In genomic region chr9:23693442-23693829, GRCm38 (mm10) we compare ENCODE assay signal across 23 mouse cellular contexts.
DNase-seq lines count a peak whose midpoint lies in the region; ATAC-seq and TF ChIP-seq lines count a peak whose summit lies in the region.
"Had no signal": no experiment of that assay in that cellular context is flagged by ENCODE, and none has a peak within 500 bp of the region (broad histone marks: within the 10 kb centered on the region; RNA-seq: fewer than 3 reads in every experiment).

No protein-coding gene starts in this region.

- H3K36me3 ChIP-seq in midbrain, embryonic 13.5 days, result no peaks in the 10 kb centered on the region
- no peaks in the 10 kb centered on the region for H3K36me3 ChIP-seq in midbrain, embryonic 16.5 days (ENCODE audit: control insufficient read depth, insufficient read depth, low read length)
- H3K36me3 ChIP-seq in C2C12 (ENCODE audit: control insufficient read depth, insufficient read depth) (no peaks in the 10 kb centered on the region), myocyte (ENCODE audit: control insufficient read depth, insufficient read depth) (no peaks in the 10 kb centered on the region)
- H3K36me3 ChIP-seq: embryonic facial prominence, embryonic 13.5 days; embryonic facial prominence, embryonic 15.5 days; forebrain, embryonic 10.5 days; forebrain, embryonic 12.5 days had no signal

- TF ChIP-seq POLR2A in myocyte (IDR thresholded peaks at IDR 0.05; ENCODE audit: insufficient read length, low read depth), result no peak

- no peak overlapping the region for H3K4me3 ChIP-seq in midbrain, embryonic 13.5 days (replicated peaks)
- no peak overlapping the region for H3K4me3 ChIP-seq in midbrain, embryonic 16.5 days (ENCODE audit: low read depth, low read length)
- H3K4me3 ChIP-seq in C2C12 (ENCODE audit: insufficient read depth, poor library complexity, severe bottlenecking), result no peak overlapping the region
- no peak overlapping the region for H3K4me3 ChIP-seq in myocyte
- H3K4me3 ChIP-seq: embryonic facial prominence, embryonic 13.5 days; embryonic facial prominence, embryonic 15.5 days; erythroblast, embryonic 14.5 days; forebrain, embryonic 10.5 days; forebrain, embryonic 12.5 days had no signal

- no peak for TF ChIP-seq CTCF in C2C12 (IDR thresholded peaks at IDR 0.05; ENCODE audit: control insufficient read depth, insufficient read depth, insufficient read length)

- WGBS in midbrain, embryonic 13.5 days, result 52% methylated on average over 1 of the region's 1 CpGs
- 47% methylated on average over 1 of the region's 1 CpGs for WGBS in midbrain, embryonic 16.5 days

- H3K27ac ChIP-seq in midbrain, embryonic 13.5 days, result no peak overlapping the region
- H3K27ac ChIP-seq in midbrain, embryonic 16.5 days (ENCODE audit: low read length), result no peak overlapping the region
- H3K27ac ChIP-seq: embryonic facial prominence, embryonic 13.5 days; embryonic facial prominence, embryonic 15.5 days; forebrain, embryonic 10.5 days; forebrain, embryonic 12.5 days had no signal

- no peaks in the 10 kb centered on the region for H3K27me3 ChIP-seq in midbrain, embryonic 13.5 days
- H3K27me3 ChIP-seq in midbrain, embryonic 16.5 days (ENCODE audit: control insufficient read depth, insufficient read depth, low read depth, low read length), result no peaks in the 10 kb centered on the region
- no peaks in the 10 kb centered on the region for H3K27me3 ChIP-seq in C2C12 (ENCODE audit: control insufficient read depth, insufficient read depth, insufficient read length)
- H3K27me3 ChIP-seq in myocyte (ENCODE audit: control insufficient read depth, insufficient read depth, insufficient read length), result no peaks in the 10 kb centered on the region
- H3K27me3 ChIP-seq: embryonic facial prominence, embryonic 13.5 days; embryonic facial prominence, embryonic 15.5 days; forebrain, embryonic 12.5 days; Patski had no signal

- H3K79me3 ChIP-seq in C2C12 (ENCODE audit: low read depth), result no peaks in the 10 kb centered on the region

- 0 out of 2 replicates have a peak, but pooled peaks have one; percentile 4 for ATAC-seq in midbrain, embryonic 13.5 days
- no peak for ATAC-seq in midbrain, embryonic 16.5 days
- ATAC-seq: activated CD4-positive, CD25-positive, alpha-beta regulatory T cell, adult 4 months; Patski had no signal

- no peak overlapping the region for H3ac ChIP-seq in C2C12 (ENCODE audit: control insufficient read depth, insufficient read length, low read depth)
- H3ac ChIP-seq in myocyte (ENCODE audit: control insufficient read depth, insufficient read length), result no peak overlapping the region

- H3K4me2 ChIP-seq in midbrain, embryonic 13.5 days (replicated peaks), result no peak overlapping the region
- no peak overlapping the region for H3K4me2 ChIP-seq in midbrain, embryonic 16.5 days (ENCODE audit: low read length)
- no peak overlapping the region for H3K4me2 ChIP-seq in myocyte (ENCODE audit: low read depth)
- H3K4me2 ChIP-seq: embryonic facial prominence, embryonic 13.5 days; embryonic facial prominence, embryonic 15.5 days; forebrain, embryonic 12.5 days had no signal

- DNase-seq in adrenal gland, postnatal 36 days, result no peak
- no peak for DNase-seq in layer of hippocampus, adult 9-11 months
- DNase-seq: adrenal gland, adult 8-10 months; adrenal gland, postnatal 14 days; B cell, adult 2 months; cerebellum, adult 11 months; cerebellum, adult 18-20 months; cerebellum, adult 8-10 months; cerebellum, adult 9-11 months; cerebellum, postnatal 14 days; cerebellum, postnatal 36 days; embryo, embryonic 11 days had no signal

- H3K79me2 ChIP-seq in C2C12 (ENCODE audit: control insufficient read depth, insufficient read depth) (no peaks in the 10 kb centered on the region), myocyte (ENCODE audit: control insufficient read depth, insufficient read depth) (no peaks in the 10 kb centered on the region)

- H3K4me1 ChIP-seq in midbrain, embryonic 13.5 days (replicated peaks), result no peaks in the 10 kb centered on the region
- peaks cover 4% of the 10 kb centered on the region; the same call in 1 of the 2 replicates for H3K4me1 ChIP-seq in midbrain, embryonic 16.5 days (ENCODE audit: control insufficient read depth, insufficient read depth, low read length)
- H3K4me1 ChIP-seq: embryonic facial prominence, embryonic 13.5 days; embryonic facial prominence, embryonic 15.5 days; forebrain, embryonic 10.5 days; forebrain, embryonic 12.5 days had no signal

- no peak overlapping the region for H3K9ac ChIP-seq in midbrain, embryonic 13.5 days (replicated peaks)
- no peak overlapping the region for H3K9ac ChIP-seq in midbrain, embryonic 16.5 days (ENCODE audit: low read depth, low read length)
- H3K9ac ChIP-seq: embryonic facial prominence, embryonic 13.5 days; embryonic facial prominence, embryonic 15.5 days; forebrain, embryonic 12.5 days had no signal

- H3K9me3 ChIP-seq in midbrain, embryonic 13.5 days, result no peaks in the 10 kb centered on the region
- H3K9me3 ChIP-seq in midbrain, embryonic 16.5 days (replicated peaks; ENCODE audit: control insufficient read depth, low read length, poor library complexity, severe bottlenecking), result no peaks in the 10 kb centered on the region
- H3K9me3 ChIP-seq: embryonic facial prominence, embryonic 13.5 days; embryonic facial prominence, embryonic 15.5 days; forebrain, embryonic 10.5 days; forebrain, embryonic 12.5 days had no signal

TF ChIP-seq in C2C12, 6 proteins besides CTCF, POLR2A, EP300 and RAD21:
- TF ChIP-seq MYOD1 (IDR thresholded peaks at IDR 0.05; ENCODE audit: control insufficient read depth, insufficient read length, low read depth) (no peak), MYOG (IDR thresholded peaks at IDR 0.05; ENCODE audit: control insufficient read depth, extremely low read depth, insufficient read length) (no peak), USF1 (IDR thresholded peaks at IDR 0.05; ENCODE audit: low read depth) (peak; percentile 90)

TF ChIP-seq in myocyte, 11 proteins besides CTCF, POLR2A, EP300 and RAD21:
- TF ChIP-seq USF1 (IDR thresholded peaks at IDR 0.05; ENCODE audit: low read depth), result peak; percentile 65
- no peak for TF ChIP-seq POLR2AphosphoS2 (IDR thresholded peaks at IDR 0.05; ENCODE audit: insufficient read length, low read depth)
